Mouse (Mus musculus): ENCODE results near the gene Zbtb12. TPM values are rescaled to one million over a fixed set of nuclear protein-coding genes. Genes with fewer than 3 reads are reported as not detected.

Gene Zbtb12
- polyA plus RNA-seq, 1 experiment, result 12.3 TPM

- 41% methylated on average over 8 of the region's 8 CpGs for WGBS
- no peak for DNase-seq
- TF ChIP-seq CTCF (IDR thresholded peaks at IDR 0.05; ENCODE audit: insufficient read depth, low read length) (no peak), POLR2A (IDR thresholded peaks at IDR 0.05; ENCODE audit: borderline replicate concordance, extremely low read depth, low read depth, low read length) (no peak)
- Histone ChIP-seq H3K4me1 (ENCODE audit: control insufficient read depth, insufficient read depth, low read length) (no peaks in the 10 kb centered on the region), H3K4me3 (replicated peaks; ENCODE audit: extremely low read depth, low read depth, low read length) (no peak within 1 kb of the TSS)
These were observed 16.7 kb upstream of the Zbtb12 start, which contains the start of gene Cfb for GRCm38 (mm10) chr17:34862416-34863081. Gene Cfb, minus strand, starts transcription at chr17:34862518.

- DNase-seq, result no peak
- Histone ChIP-seq H3K4me3 (replicated peaks; ENCODE audit: extremely low read depth, low read depth, low read length) (no peak overlapping the region), H3K4me1 (ENCODE audit: control insufficient read depth, insufficient read depth, low read length) (no peaks in the 10 kb centered on the region)
- 43% methylated on average over 7 of the region's 7 CpGs for WGBS
- TF ChIP-seq POLR2A (IDR thresholded peaks at IDR 0.05; ENCODE audit: borderline replicate concordance, extremely low read depth, low read depth, low read length), result no peak
These were observed 13.3 kb upstream of the Zbtb12 start for GRCm38 (mm10) chr17:34865981-34866380.

GRCm38 (mm10) chr17:34874321-34874720, 5.0 kb upstream of the Zbtb12 start:
- no peaks in the 10 kb centered on the region for H3K4me1 ChIP-seq (ENCODE audit: control insufficient read depth, insufficient read depth, low read length)
- 79% methylated on average over 6 of the region's 6 CpGs for WGBS
- no peak for DNase-seq
- TF ChIP-seq CTCF (IDR thresholded peaks at IDR 0.05; ENCODE audit: insufficient read depth, low read length) (no peak), POLR2A (IDR thresholded peaks at IDR 0.05; ENCODE audit: borderline replicate concordance, extremely low read depth, low read depth, low read length) (no peak)
- no peak overlapping the region for H3K4me3 ChIP-seq (replicated peaks; ENCODE audit: extremely low read depth, low read depth, low read length)

- DNase-seq, result no peak
- TF ChIP-seq POLR2A (IDR thresholded peaks at IDR 0.05; ENCODE audit: borderline replicate concordance, extremely low read depth, low read depth, low read length), result no peak
- TF ChIP-seq CTCF (IDR thresholded peaks at IDR 0.05; ENCODE audit: insufficient read depth, low read length), result no peak
- H3K4me1 ChIP-seq (ENCODE audit: control insufficient read depth, insufficient read depth, low read length), result no peaks in the 10 kb centered on the region
- no peak overlapping the region for H3K4me3 ChIP-seq (replicated peaks; ENCODE audit: extremely low read depth, low read depth, low read length)
These were observed 1.9 kb downstream of the Zbtb12 start for GRCm38 (mm10) chr17:34881166-34881565.

- H3K4me3 ChIP-seq (replicated peaks; ENCODE audit: extremely low read depth, low read depth, low read length), result no peak within 1 kb of the TSS
- TF ChIP-seq POLR2A (IDR thresholded peaks at IDR 0.05; ENCODE audit: borderline replicate concordance, extremely low read depth, low read depth, low read length) (no peak), CTCF (IDR thresholded peaks at IDR 0.05; ENCODE audit: insufficient read depth, low read length) (no peak)
These were observed 2.5 kb downstream of the Zbtb12 start, which contains the start of gene Gm20547 for GRCm38 (mm10) chr17:34881683-34882310. Gene Gm20547, minus strand, starts transcription at chr17:34882042.

GRCm38 (mm10) chr17:34883332-34883731, 4.0 kb downstream of the Zbtb12 start:
- no peaks in the 10 kb centered on the region for H3K4me1 ChIP-seq (ENCODE audit: control insufficient read depth, insufficient read depth, low read length)
- no peak overlapping the region for H3K4me3 ChIP-seq (replicated peaks; ENCODE audit: extremely low read depth, low read depth, low read length)
- 58% methylated on average over 3 of the region's 3 CpGs for WGBS
- no peak for TF ChIP-seq POLR2A (IDR thresholded peaks at IDR 0.05; ENCODE audit: borderline replicate concordance, extremely low read depth, low read depth, low read length)
- no peak for DNase-seq

More at GRCm38 (mm10) chr17:34881683-34882310, 2.5 kb downstream of the Zbtb12 start, which contains the start of gene Gm20547:
- no peaks in the 10 kb centered on the region for H3K4me1 ChIP-seq (ENCODE audit: control insufficient read depth, insufficient read depth, low read length)
- WGBS, result 12% methylated on average over 15 of the region's 15 CpGs
- DNase-seq, result no peak

- Histone ChIP-seq H3K4me3 (replicated peaks; ENCODE audit: extremely low read depth, low read depth, low read length) (no peak overlapping the region), H3K4me1 (ENCODE audit: control insufficient read depth, insufficient read depth, low read length) (no peaks in the 10 kb centered on the region)
- TF ChIP-seq POLR2A (IDR thresholded peaks at IDR 0.05; ENCODE audit: borderline replicate concordance, extremely low read depth, low read depth, low read length), result no peak
- no peak for TF ChIP-seq CTCF (IDR thresholded peaks at IDR 0.05; ENCODE audit: insufficient read depth, low read length)
- 89% methylated on average over 6 of the region's 6 CpGs for WGBS
- DNase-seq, result no peak
These were observed 5.4 kb downstream of the Zbtb12 start for GRCm38 (mm10) chr17:34884704-34885103.

- DNase-seq, result no peak
- TF ChIP-seq CTCF (IDR thresholded peaks at IDR 0.05; ENCODE audit: insufficient read depth, low read length), result no peak
- no peak for TF ChIP-seq POLR2A (IDR thresholded peaks at IDR 0.05; ENCODE audit: borderline replicate concordance, extremely low read depth, low read depth, low read length)
- Histone ChIP-seq H3K4me1 (ENCODE audit: control insufficient read depth, insufficient read depth, low read length) (no peaks in the 10 kb centered on the region), H3K4me3 (replicated peaks; ENCODE audit: extremely low read depth, low read depth, low read length) (no peak overlapping the region)
- 66% methylated on average over 3 of the region's 3 CpGs for WGBS
These were observed 6.3 kb downstream of the Zbtb12 start for GRCm38 (mm10) chr17:34885615-34886014.

- no peak overlapping the region for H3K4me3 ChIP-seq (replicated peaks; ENCODE audit: extremely low read depth, low read depth, low read length)
- H3K4me1 ChIP-seq (ENCODE audit: control insufficient read depth, insufficient read depth, low read length), result no peaks in the 10 kb centered on the region
- WGBS, result 80% methylated on average over 5 of the region's 5 CpGs
- DNase-seq, result no peak
- no peak for TF ChIP-seq CTCF (IDR thresholded peaks at IDR 0.05; ENCODE audit: insufficient read depth, low read length)
- TF ChIP-seq POLR2A (IDR thresholded peaks at IDR 0.05; ENCODE audit: borderline replicate concordance, extremely low read depth, low read depth, low read length), result no peak
These were observed 8.7 kb downstream of the Zbtb12 start for GRCm38 (mm10) chr17:34887942-34888341.
